Mouse (Mus musculus): ENCODE results near the gene Mark3.

- TF ChIP-seq CTCF (IDR thresholded peaks at IDR 0.05 in 2 of 3, conservative IDR thresholded peaks at IDR 0.05 in 1 of 3; ENCODE audit: control insufficient read depth in 1 of 3, insufficient read depth in 1 of 3, low read depth in 2 of 3, low read length in 3 of 3, poor library complexity in 1 of 3, severe bottlenecking in 1 of 3) (no peak), ZNF384 (IDR thresholded peaks at IDR 0.05; ENCODE audit: low read depth, low read length) (no peak), MXI1 (IDR thresholded peaks at IDR 0.05; ENCODE audit: low read depth, low read length) (no peak), E2F4 (IDR thresholded peaks at IDR 0.05; ENCODE audit: borderline replicate concordance, low read depth, low read length) (no peak), TCF12 (IDR thresholded peaks at IDR 0.05; ENCODE audit: low read depth, low read length) (no peak), MAX (IDR thresholded peaks at IDR 0.05; ENCODE audit: low read length) (no peak), POLR2A (IDR thresholded peaks at IDR 0.05; ENCODE audit: control insufficient read depth in 1 of 2, insufficient read depth in 1 of 2, low read depth in 1 of 2, low read length in 2 of 2, poor library complexity in 1 of 2) (no peak), SMC3 (IDR thresholded peaks at IDR 0.05; ENCODE audit: low read depth, low read length) (no peak), EP300 (IDR thresholded peaks at IDR 0.05; ENCODE audit: low read depth in 1 of 2, low read length in 2 of 2) (no peak), GABPA (IDR thresholded peaks at IDR 0.05; ENCODE audit: low read depth, low read length) (no peak), MAFK (IDR thresholded peaks at IDR 0.05; ENCODE audit: borderline replicate concordance, low read depth, low read length) (no peak)
Measured at GRCm38 (mm10) chr12:111547070-111547469, 27.3 kb upstream of the Mark3 start.
